In the genomic region with DNA sequence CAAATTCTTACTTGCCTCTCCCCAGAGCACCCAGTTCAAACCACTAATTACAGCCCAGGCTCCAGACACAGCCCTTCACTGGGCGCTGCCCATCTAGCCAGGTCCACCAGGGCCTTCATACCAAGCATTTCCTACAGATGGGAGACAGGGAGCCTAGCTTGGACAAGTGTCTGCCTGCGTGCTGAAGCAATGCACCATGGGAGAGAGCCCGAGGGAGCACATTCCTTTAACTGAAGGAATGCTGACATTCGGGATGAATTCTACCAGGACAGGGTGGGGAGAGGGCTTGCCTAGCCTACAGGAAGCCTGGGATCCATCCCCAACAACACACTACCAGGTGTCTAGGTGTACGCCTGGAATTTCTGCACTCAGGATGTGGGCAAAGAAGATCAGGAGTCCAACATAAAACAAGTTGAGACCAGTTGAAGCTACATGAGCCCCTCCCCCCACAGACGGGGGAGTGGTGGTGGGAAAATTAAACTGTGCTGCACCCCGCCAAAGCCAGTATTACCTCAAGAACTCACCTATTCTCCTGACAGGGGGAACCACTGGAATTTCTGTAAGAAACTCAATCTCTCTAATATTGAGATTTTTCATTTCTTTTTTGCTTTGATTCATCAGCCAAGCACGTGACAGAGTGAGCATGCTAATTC, we compare ENCODE assay signal across 9 mouse cellular contexts.
DNase-seq lines count a peak whose midpoint lies in the region; ATAC-seq lines count a peak whose summit lies in the region.
"Had no signal": no experiment of that assay in that cellular context is flagged by ENCODE, and none has a peak within 500 bp of the region (broad histone marks: within the 10 kb centered on the region; RNA-seq: fewer than 3 reads in every experiment).

No protein-coding gene starts in this region.

- no peaks in the 10 kb centered on the region for H3K9me3 ChIP-seq in heart, embryonic 13.5 days
- H3K9me3 ChIP-seq: G1E had no signal

- no peaks in the 10 kb centered on the region for H3K27me3 ChIP-seq in heart, embryonic 13.5 days (replicated peaks)

- ATAC-seq in heart, embryonic 13.5 days (ENCODE audit: extremely low read depth, insufficient number of reproducible peaks, low FRiP score, low TSS enrichment) = no peak

- 61% methylated on average over 8 of the region's 8 CpGs for WGBS in heart, embryonic 13.5 days

- DNase-seq in heart, postnatal 10 days = no peak
- peak; percentile 35 for DNase-seq in urinary bladder, postnatal 14 days (ENCODE audit: low spot score)
- no peak for DNase-seq in urinary bladder, postnatal 4 days (ENCODE audit: low spot score in 2 of 2)
- peak; percentile 63 for DNase-seq in kidney, postnatal 10 days
- DNase-seq in right cerebral cortex, adult 2 months (ENCODE audit: low spot score in 2 of 2) = no peak
- no peak for DNase-seq in frontal cortex, postnatal 25 days (ENCODE audit: low spot score in 2 of 2)
- no peak for DNase-seq in layer of hippocampus, postnatal 10 days (ENCODE audit: low spot score in 2 of 2)

- no peak overlapping the region for H3K4me3 ChIP-seq in heart, embryonic 13.5 days

- peak overlapping the region; percentile 17 for H3K27ac ChIP-seq in heart, embryonic 13.5 days (replicated peaks)

- peaks cover 27% of the 10 kb centered on the region for H3K4me1 ChIP-seq in heart, embryonic 13.5 days

- intact Hi-C loops in heart, postnatal 10 days (cut with DNase I) = loop anchor here (2.0 kb wide), 1 partner anchor 15 kb away; no protein-coding TSS in a partner anchor

- no peak overlapping the region for H3K4me2 ChIP-seq in heart, embryonic 13.5 days

- H3K36me3 ChIP-seq in heart, embryonic 13.5 days = peaks cover 98% of the 10 kb centered on the region

- H3K9ac ChIP-seq in heart, embryonic 13.5 days = no peak overlapping the region

Comparison
In these comparisons a context has a peak if more than half of its experiments do, and no peak if none do; other contexts are left out.
1. DNase-seq: peak in urinary bladder, postnatal 14 days (single experiment) and kidney, postnatal 10 days (single experiment); none in heart, postnatal 10 days (0 of 2), urinary bladder, postnatal 4 days (0 of 2), right cerebral cortex, adult 2 months (0 of 2), frontal cortex, postnatal 25 days (0 of 2) and layer of hippocampus, postnatal 10 days (0 of 2).